Mouse (Mus musculus): ENCODE measurements at regions not wholly inside any gene's neighbourhood (a gene's known extent, or its start where the extent isn't known, plus 50 kb on each side); places are given as distances from the start of the nearest gene placed in this dataset.
"Not testable (repeated sequence)": the region's sequence is repeated elsewhere in the genome, so short reads cannot be mapped to it uniquely, and the experiment has no call there.

DNA sequence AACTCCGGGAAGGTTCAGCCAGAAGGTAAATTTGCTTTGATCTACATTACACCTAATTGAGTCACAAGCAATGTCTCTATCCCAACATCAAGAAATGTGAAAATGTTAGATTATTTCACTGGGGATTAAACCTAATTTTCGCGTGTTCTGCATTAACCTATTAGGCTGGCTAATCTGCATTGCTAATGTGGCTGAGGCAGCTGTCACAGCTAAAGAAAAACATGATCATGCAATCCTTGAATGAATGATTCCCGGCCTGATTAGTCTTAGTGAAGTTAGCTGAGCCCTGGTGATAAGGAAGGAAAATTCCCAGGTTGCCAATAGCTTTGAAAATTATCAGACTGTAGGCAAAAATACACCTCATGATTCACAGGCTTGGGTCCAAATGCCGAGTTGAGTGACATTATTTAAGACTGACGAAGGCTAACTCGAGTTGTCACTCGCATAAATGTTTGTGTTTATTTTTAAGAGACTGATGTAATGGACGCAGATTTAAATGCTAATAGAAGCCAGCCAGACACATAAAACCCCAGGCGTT, 131.5 kb upstream of the Kiz start:
- no peak for DNase-seq

DNA sequence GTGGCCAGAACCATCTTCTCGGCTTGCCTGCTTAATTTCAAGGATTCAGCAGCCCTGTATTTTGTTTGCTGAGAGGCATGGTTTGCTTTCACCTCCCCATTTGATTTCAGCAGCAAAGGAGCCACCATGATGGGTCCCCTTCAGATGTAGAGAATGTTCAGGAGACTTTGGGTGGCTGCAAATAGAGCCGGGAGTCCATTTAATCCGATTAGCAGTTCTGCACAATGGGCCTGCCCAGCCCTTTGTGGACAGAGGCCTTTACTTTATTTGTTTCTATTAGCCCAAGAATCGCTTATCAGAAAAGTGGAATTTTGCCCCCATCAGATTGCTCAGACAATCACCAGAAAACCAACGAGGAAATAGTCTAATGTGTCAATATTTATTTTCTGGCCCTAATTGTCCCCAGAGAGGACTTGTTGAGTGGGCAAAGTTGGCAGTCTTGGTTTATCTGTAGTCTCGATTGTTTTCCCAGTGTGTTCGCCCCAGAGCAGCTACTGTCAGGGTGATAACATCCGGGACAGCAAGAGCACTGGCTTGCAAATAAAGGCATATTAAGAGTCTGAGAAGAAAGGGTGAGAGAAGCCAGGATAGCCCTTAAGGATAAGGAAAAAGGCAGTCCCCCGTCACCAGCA, 130.6 kb upstream of the Kiz start:
- DNase-seq = no peak

DNA sequence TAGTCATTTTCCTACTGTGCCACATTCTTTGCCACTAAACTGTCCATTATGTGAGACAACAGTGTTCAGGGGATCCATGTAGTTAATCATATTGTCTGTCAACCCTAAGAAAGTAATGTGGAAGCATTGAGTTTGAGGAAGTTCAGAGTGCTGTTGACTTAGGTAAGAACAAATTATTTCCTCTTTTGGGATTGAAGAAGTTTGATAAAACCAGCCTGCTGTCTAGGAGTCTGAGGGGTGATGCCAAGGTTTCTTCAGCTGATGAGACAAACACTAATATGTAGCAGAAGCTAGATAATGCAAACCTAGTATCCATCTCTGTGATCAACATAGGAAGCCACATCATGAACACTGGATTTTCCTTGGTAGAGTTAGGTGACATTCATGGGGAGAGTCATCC, 127.0 kb upstream of the Kiz start:
- no peak for DNase-seq

DNA sequence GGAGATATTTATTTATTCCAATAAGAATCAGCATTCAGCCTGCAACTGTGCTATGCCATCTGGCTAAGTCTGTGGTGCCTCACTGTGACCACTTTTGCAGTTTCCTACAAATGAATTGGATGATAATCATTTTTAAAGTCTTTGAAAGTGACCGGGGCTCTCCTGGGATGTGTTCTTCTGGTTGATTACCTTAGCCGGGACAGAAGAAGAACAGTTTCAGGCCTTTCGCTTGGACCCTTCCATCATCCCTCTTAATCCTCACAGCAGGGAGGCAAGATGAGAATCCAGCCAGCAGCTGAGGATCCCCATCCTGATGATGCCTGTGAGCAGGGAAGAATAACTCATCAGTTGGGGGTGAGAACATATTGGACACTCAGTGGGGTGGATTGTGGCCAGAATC, 124.6 kb upstream of the Kiz start:
- DNase-seq = no peak

DNA sequence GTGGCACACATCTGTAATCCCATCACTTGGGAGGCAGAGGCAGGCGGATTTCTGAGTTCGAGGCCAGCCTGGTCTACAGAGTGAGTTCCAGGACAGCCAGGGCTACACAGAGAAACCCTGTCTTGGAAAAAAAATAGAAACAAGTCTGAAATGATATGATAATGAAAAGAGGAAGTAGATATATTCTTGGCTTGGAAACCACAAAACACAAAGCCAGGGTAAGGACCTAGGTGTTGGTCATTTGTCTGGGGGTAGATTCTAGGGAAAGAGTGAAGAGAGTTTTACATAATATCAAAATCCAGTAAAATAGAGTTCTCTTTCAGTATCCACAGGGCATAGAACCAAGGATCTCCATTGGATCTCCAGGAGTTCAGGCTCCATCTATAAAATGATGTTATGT, 122.8 kb upstream of the Kiz start:
- not testable (repeated sequence) for DNase-seq

DNA sequence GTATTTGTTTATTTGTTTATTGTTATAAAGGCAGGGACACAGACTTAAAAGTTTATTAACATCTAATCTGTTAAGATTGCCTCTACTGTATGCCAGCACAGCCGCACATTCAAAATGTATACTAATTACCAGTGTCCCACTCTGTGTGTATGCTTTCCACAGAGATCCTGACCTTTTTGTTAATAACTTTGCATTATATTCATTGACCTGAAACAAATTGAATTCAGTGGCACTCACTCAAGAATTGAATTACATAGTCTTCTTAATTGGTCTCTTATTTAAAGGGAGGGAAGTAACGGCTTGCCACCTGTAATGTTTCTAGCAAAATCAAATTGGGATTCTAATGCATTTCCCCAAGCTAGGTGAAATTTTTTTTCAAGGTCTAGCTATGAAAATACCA, 111.3 kb upstream of the Kiz start:
- DNase-seq = no peak

DNA sequence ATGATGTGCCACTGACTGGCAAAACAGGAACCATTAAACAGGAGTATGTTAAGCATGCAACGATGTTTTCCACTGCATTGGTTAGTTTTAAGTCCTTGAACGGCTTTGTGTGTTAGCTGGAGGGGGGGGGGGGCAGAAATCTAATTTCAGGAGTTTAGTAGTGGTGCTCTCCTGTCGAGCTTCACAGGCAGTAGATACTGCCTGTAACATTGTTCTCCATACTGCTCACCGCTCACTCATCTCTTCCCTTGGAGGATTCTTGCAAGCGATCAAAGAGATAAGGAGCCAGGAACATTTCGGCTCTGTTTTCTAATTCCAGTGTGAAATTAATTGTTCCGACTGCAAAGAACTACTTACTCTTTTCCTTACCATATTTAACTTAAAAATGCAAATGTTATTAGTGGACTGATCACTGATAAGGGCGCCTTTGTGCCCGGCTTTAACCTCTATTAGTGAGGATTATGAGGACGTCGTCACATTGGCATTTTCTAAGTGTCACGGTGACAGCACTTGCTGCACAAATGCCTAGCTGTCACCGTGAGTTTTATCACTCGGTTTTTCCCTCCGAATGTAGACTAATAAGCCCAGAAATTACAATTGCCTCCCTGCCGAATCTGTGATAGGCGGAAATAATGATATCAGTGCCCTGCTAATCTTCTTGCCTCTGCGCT, 110.5 kb upstream of the Kiz start:
- no peak for DNase-seq

DNA sequence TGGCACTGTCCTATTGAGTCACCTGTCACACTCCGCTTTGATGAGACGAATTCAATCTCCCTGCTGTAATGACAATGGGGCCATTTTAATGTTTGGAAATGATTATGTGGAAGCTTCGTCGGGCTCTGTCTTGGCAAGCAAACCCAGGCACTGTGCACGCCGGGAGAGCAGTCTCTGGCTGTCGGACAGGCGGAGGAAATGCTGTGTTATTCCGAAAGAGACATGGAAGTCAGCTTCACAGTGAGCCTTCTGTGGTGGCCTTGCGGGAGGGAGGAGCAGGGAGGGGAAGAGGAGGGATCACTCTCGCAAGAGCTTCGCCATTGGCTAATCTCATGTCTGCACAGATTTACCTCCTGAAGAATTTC, 110.0 kb upstream of the Kiz start:
- DNase-seq = no peak

DNA sequence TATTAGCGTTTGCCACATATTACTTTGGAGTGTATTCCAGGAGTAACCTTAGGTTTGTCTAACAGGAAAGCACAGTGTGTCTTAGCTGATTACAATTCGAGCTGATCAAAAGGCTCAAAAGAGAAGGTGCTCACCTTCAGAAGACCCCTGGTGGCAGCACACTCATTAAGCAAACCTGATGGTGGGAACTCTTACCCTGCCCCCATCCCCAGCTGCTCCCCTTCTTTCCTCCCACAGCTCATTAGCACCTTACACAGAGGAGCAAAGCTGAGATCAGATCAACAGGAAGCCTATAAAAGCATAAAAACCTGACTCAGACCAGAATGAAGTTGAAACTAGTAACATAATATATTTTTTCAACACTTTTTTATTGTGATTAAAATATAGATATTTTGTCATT, 101.7 kb upstream of the Kiz start:
- DNase-seq = no peak

DNA sequence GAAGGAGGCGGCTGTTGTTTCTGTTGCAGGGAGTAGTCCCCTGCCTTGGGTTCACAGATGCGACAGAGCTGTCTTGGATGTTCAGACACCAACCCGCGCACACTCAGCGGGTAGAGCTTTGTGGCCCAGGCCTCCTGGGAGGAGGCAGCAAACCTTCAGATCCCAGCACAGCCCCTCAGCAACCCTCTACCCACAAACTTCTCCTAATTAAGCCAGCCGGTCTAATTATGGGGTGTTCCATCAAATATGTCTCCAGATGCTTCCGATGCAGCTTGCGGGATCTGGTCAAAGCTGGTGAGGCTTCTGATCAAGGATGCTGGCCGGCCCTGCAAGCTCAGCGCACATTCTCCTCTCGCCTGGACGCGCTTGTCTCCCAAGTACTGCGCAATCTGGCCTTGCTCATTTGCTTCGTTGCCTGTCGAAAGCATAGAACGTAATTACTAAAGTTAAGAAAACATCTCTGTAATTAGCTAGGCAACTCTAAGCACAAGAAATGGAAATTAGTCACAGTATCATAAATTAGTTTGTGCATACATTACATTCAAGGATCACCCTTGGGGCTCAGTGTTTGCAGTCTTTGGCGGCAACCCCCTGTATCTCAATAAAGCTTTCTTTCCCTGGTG, 92.0 kb upstream of the Kiz start:
- no peak for DNase-seq

DNA sequence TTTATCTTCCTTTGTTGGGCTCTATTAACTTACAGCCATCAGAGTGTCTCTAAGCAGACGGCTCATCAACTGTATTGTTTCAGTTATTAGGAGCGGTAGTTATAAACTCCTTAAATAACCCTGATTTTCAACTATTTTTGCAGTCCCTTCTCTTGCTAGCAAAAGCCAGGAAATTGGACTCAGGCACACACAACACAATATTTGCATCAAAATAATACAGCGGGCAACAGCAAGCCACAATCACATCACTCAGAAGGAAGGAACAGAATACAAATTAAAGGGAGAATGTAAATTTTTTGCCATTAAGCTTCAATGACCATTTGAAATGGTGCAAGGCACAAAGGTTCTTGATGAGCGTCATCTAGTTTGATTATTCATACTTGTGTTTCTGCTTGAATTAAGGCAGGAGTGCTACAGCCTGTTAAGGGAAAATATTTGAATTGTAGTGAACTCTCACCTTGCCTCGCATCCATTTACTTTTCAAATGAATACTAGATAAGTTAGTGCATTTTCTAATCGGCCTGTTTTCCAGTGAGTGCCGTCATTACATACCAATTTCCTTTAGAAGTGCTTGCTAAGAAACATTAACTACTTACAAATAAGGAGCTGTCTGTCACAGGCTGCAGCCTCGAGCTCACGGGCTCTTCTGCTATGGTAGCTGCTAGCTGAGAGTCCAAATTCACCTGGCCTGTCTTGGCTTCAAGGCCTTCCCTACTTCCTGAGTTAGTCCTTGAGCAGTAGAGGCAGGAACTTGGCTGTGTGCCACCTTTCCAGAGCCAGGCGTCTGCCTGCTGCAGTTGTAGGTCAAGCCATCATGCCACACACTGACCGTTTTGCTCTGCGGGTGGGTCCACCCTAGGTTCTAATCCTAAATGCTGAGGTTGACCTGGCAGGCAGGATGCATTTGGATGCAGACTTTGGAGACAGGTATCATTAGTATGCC, 91.1 kb upstream of the Kiz start:
- peak; percentile 34 for DNase-seq

DNA sequence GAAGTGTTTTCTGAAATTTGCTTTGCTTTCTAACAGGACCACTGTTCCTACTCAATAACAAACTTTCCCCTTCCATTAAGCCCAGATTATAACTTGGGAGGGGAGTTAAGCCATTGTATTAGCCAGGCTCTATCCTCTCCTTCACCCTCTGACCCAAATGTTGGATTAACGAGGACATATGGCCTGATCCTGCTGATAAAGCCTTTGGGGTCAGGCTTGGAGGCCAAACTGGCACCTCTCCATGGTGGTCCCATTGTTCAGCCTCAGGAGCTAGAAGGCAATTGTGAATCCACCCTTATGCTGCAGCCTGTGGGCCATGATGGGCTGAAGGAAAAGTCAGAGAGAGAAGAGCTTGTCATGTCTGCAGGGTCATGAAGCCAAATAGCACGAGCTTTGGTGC, 80.8 kb upstream of the Kiz start:
- DNase-seq = no peak

DNA sequence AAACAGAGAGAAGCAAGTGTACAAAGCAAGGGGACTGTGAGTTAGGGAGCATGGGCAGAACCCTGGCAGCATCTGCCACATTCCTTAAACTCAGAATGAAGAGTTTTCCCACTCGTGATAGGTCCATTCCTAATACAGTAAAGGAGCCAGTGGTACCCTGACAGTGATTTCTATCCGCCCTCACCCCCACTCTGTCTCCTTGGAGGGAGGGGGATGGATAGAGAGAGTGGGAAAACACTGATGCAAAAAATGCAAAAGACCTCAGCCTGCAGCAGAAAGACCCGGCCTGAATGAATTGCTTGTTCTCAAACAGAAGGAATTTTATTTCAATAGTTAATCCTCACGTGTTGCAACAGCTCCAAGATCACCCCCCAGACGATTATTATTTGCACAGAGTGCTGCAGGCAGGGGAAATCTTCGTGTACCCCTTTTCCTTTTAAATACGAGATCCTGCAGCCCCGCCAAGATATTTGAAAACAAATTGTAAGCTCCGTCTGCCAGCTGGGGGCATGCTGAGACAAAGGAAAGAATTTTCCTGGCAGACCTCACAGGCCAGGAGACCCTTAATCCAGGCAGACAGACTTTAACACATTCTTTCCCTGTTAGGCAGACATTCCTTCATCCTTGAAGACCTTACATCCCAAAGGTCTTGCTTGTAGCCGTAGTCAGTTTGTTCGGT, 68.4 kb upstream of the Kiz start:
- no peak for DNase-seq

DNA sequence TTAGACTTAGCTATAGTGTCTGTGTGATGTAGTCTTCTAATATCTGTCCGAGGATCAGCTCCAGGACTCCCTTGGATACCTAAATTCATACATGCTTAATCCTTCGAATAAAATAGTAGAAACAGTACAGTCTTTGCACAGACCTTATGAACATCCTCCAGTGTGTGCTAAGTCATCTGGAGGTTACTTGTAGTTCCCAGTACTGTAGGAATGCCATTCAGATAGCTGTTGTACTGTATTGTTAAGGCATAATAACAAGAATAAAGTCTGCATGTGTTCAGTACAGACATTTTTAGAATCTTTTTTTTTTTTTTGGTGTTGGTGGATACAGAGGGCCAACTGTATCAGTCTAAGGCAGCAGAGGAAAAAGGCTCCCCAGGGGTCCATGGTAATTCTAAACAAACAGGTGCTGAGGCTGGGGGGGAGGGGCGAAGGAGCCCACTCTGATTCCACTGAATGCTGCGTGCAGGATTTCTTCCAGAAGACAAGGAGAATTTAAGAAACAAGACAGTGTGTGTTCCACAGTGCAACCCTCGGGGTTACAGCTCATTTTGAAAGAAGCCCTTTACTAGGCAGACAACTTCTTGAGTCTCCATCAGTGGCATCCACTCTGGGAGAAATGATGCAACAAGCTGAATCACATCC, 67.7 kb upstream of the Kiz start:
- DNase-seq = no peak

DNA sequence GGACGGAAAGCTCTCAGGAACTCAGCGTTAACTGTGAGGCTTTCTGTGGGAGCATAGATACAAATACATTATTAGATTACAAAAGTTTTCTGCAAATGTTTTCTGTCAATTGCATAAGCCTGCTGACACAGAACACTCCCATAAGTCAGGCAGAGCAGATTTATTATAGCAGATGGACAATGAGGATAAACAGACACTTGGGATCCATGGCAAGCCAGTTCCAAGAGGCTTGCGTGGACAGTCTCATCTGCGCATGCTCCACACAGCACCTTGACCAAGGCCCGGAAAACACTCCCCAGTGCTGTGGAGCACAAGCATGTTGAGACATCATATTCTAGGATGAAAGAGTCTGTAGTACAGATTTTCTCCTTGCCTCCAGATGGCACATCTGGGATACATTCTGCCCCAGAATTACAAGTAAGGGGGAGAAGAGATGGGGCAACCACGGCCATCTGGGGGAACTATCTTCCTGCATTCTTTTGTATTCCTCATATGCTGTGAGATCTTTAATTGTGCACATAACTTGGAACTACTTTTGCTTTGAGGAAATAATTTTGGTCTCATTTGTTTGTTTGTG, 62.7 kb upstream of the Kiz start:
- DNase-seq = no peak

DNA sequence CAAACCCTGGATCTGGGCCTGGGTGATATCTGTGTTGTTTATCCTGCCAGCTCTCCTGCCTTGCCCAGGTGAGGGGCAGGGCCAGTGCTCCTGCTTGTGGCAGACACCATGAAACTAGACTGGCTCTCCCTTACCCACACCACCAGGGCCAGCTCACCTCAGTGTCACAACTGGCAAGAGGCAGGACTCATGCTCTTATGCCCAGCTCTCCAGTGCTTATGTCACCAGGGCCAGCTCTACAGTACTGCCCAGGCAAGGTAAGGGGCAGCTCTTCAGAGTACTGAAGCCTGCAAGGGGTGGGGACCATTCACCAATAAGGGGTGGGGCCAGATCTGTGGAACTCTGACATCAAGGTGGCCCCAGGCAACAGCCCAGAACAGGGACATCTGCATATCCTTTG, 52.7 kb upstream of the Kiz start:
- no peak for DNase-seq

Measured in adrenal gland, postnatal 25 days (tissue).